Mouse (Mus musculus): Measurements from ENCODE around the gene Igsf1. TPM values are rescaled to one million over a fixed set of nuclear protein-coding genes. Genes with fewer than 3 reads are reported as not detected.
A peak's percentile ranks its signal among the peaks of the same experiment; 100 is the strongest.

Gene Igsf1
- 1.5 and 2.1 TPM in 2 replicates for polyA plus RNA-seq (2014; fragmentation: Nextera tagmentation; extraction: Ambion mirVana)

DNA sequence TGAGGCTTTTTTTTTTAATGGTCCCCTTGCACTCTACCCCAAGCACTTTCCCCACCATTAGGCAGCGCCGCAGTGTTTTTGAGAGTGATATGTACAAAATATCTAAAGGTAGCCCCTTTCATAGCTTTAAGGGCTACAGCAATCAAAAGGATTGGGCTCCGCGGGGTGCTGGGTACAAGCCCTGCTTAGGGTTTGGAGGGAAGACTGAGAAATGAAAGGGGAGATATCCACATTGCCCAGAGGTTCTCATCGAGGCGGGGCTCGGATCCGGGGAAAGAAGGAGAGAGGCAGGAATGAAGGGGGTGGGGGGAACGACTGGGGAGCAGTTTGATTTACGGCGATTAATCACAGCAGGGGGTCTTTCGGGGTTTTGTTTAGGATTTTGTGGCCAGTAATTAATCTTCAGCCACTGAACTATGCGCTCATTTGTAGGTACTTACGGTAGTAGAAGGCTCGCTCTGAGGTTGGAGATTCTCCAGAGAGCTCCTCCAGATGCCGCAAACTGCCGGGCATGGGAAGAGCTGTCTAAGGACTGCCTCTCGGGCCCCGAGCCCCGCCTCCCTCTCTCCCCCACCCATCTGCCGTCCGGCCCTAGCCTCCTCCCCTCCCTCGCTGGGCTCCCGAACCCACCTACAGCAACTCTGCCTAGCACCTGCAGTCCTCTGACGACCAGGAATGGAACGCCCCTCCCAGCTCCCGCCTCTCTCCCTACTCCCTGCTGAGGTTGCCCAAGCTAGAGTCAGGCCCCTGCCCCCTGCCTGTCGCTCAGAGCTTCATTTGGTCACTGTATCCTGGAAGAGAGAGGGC, at the start of gene Igsf1:
Igsf1 (minus strand) TSS at position 537 of the 807 bp plus-strand sequence.
- no peaks in the 10 kb centered on the region for H3K4me1 ChIP-seq (ENCODE audit: insufficient read depth)
- peak within 1 kb of the TSS; percentile 56 for H3K4me2 ChIP-seq
- DNase-seq (peak; percentile 67), ATAC-seq (ENCODE audit: insufficient read depth) (peak; percentile 98)
- no peaks in the 10 kb centered on the region for H3K27me3 ChIP-seq (ENCODE audit: insufficient read depth, low read length)
- no peaks in the 10 kb centered on the region for H3K9me3 ChIP-seq (ENCODE audit: low read depth, low read length)
- peak within 1 kb of the TSS; percentile 28 for H3K4me3 ChIP-seq (ENCODE audit: low read depth, low read length)
- no peak within 1 kb of the TSS for H3K9ac ChIP-seq
- no peak for TF ChIP-seq CTCF (IDR thresholded peaks at IDR 0.05; ENCODE audit: low read depth)
- 8% methylated on average over 22 of the region's 28 CpGs for WGBS
- H3K27ac ChIP-seq (ENCODE audit: low read depth) = no peak within 1 kb of the TSS
- no peaks in the 10 kb centered on the region for H3K36me3 ChIP-seq (ENCODE audit: insufficient read depth)

DNA sequence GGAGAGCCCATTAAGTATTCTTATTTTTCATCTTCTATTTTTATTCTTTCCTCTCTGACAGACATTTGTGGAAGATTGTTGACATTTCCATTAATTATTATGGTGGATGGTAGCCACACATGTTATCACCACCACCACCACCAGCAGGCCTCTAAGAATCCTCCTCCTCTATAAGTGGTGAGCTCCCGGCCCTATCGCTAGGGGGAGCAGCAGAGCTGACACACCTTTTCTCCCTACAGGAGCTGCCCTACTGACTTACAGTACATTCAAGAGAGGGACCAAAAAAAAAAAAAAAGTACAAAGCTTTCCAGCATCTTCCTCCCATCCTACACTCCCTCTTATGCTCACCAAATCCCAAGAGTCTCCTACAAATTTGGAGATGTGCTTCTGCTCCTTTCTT, 26.7 kb downstream of the Igsf1 start:
- no peaks in the 10 kb centered on the region for H3K9me3 ChIP-seq (ENCODE audit: low read depth, low read length)
- H3K4me3 ChIP-seq (ENCODE audit: low read depth, low read length) = no peak overlapping the region
- no peak overlapping the region for H3K9ac ChIP-seq
- no peaks in the 10 kb centered on the region for H3K36me3 ChIP-seq (ENCODE audit: insufficient read depth)
- WGBS = 23% methylated on average over 2 of the region's 2 CpGs
- DNase-seq (no peak), ATAC-seq (ENCODE audit: insufficient read depth) (no peak)
- no peak overlapping the region for H3K27ac ChIP-seq (ENCODE audit: low read depth)
- H3K4me1 ChIP-seq (ENCODE audit: insufficient read depth) = no peaks in the 10 kb centered on the region
- TF ChIP-seq CTCF (IDR thresholded peaks at IDR 0.05; ENCODE audit: low read depth) = no peak
- no peak overlapping the region for H3K4me2 ChIP-seq
- H3K27me3 ChIP-seq (ENCODE audit: insufficient read depth, low read length) = no peaks in the 10 kb centered on the region

DNA sequence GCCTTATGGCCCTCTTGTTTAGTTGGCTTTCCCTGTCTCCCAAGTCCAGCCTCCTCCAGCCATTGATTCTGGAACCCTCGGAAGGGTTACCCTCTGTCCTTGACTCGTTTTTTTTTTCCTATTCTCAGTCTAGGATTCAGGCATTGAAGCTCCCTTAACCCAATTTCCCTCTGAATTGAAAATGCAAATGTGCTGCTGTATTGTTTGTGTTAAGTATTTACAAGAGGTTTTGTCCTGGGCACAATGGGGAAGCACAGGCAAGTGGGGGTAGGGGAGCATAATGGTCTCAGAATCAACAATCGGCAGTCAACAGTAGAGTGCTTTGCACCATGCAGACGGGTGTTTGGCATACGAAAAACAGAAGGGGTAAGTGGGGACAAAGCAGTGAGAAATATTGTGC, 52.4 kb downstream of the Igsf1 start:
- Histone ChIP-seq H3K27me3 (ENCODE audit: insufficient read depth, low read length) (no peaks in the 10 kb centered on the region), H3K9ac (no peak overlapping the region), H3K4me1 (ENCODE audit: insufficient read depth) (no peaks in the 10 kb centered on the region), H3K9me3 (ENCODE audit: low read depth, low read length) (no peaks in the 10 kb centered on the region), H3K36me3 (ENCODE audit: insufficient read depth) (no peaks in the 10 kb centered on the region), H3K4me2 (no peak overlapping the region), H3K4me3 (ENCODE audit: low read depth, low read length) (no peak overlapping the region), H3K27ac (ENCODE audit: low read depth) (no peak overlapping the region)
- no peak for DNase-seq
- WGBS = 54% methylated on average over 5 of the region's 5 CpGs
- no peak for TF ChIP-seq CTCF (IDR thresholded peaks at IDR 0.05; ENCODE audit: low read depth)
- ATAC-seq (ENCODE audit: insufficient read depth) = no peak

DNA sequence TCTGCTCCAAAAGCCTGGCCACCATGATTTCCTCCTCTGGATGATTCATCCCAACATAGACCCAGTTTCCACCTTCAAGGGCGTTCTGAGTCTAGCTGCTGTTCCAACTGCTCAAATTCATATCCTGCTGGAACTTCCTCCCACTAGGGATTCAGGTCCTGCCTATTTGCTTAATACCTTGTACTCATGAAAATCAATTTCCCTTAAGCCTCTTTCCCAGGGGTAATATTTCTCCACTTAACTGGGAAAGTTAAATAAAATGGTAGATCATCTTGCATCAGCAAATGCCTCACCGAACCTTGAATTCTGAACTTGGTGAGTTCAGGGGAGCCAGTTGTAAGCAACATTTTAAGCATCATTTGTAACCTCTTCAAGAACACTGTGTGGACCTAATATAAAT, 62.6 kb downstream of the Igsf1 start, which contains the start of gene Olfr1321:
Olfr1321 (minus strand) TSS at position 101 of the 400 bp plus-strand sequence.
- ATAC-seq (ENCODE audit: insufficient read depth) = no peak
- 83% methylated on average over 2 of the region's 2 CpGs for WGBS

More for the DNA sequence above, 62.6 kb downstream of the Igsf1 start, which contains the start of gene Olfr1321:
- Histone ChIP-seq H3K4me3 (ENCODE audit: low read depth, low read length) (no peak within 1 kb of the TSS), H3K4me2 (no peak within 1 kb of the TSS), H3K27ac (ENCODE audit: low read depth) (no peak within 1 kb of the TSS), H3K9ac (no peak within 1 kb of the TSS), H3K36me3 (ENCODE audit: insufficient read depth) (no peaks in the 10 kb centered on the region), H3K9me3 (ENCODE audit: low read depth, low read length) (no peaks in the 10 kb centered on the region), H3K4me1 (ENCODE audit: insufficient read depth) (no peaks in the 10 kb centered on the region), H3K27me3 (ENCODE audit: insufficient read depth, low read length) (no peaks in the 10 kb centered on the region)
- no peak for TF ChIP-seq CTCF (IDR thresholded peaks at IDR 0.05; ENCODE audit: low read depth)
- no peak for DNase-seq

Other genes starting within 250 kb of the Igsf1 start
- not detected in 2 replicates for gene Olfr1320, start 125.4 kb downstream of the Igsf1 start, polyA plus RNA-seq (2014; fragmentation: Nextera tagmentation; extraction: Ambion mirVana)
- not detected in 2 replicates for gene Olfr1321, start 62.7 kb downstream of the Igsf1 start, polyA plus RNA-seq (2014; fragmentation: Nextera tagmentation; extraction: Ambion mirVana)
- not detected in 2 replicates for gene Olfr1322, start 93.7 kb upstream of the Igsf1 start, polyA plus RNA-seq (2014; fragmentation: Nextera tagmentation; extraction: Ambion mirVana)
- not detected in 2 replicates for gene Olfr1323, start 221.6 kb upstream of the Igsf1 start, polyA plus RNA-seq (2014; fragmentation: Nextera tagmentation; extraction: Ambion mirVana)